Mouse (Mus musculus) cerebellum, adult 9-10 months (tissue): Measurements from ENCODE around the gene Ftsj1.

ENCODE experiments used
- DNase-seq: peaks from one replicate; pipeline ENCODE4 v3.0.0; 2022

Gene Ftsj1

DNA sequence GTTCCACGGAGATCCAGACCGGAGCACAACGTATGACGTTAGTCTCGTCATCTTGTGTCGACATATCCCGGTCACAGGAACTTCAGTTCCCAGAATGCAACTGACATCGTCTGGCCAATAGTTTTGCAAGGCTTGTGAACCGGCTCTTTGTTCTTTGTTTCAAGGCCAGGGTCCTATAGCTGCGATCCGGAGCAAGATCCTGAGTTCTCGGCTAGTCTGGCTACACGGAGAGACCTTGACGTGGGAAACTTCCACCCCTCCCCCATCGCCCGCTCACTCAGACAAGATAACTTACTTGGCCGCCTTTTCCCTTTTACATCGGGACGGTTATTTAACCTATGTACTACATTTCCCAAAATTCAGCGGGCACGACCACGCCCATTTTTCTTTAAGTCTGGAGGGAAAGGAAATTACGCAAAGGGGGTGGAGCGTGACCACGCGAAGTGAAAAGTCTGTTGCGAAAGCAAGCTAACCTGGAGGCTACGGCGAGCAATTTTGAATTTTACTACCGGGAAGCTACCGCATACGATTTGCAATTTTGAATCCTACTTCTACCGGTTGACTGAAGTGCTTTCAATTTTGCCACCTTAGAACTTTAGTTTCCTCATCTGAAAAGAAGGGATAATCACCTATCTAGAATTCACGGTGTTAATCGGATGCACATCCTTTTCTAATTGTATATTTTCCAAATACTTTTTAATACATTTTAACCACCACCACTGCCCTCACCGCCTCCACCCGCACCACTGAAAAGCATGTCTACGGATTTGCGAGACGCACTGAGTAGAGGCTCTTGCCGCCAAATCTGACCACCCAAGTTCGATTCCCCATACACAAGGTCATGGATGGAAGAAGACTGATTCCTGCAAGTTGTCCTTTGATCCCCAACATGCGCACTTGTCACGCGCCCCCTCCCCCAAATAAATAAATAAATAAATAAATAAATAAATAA is at the start of gene Ftsj1:
Ftsj1 (minus strand) TSS at position 73 of the 952 bp plus-strand sequence.
- DNase-seq: peak; percentile 92

- no peak for DNase-seq
Observed at GRCm38 (mm10) chrX:8288621-8289020, 36.4 kb upstream of the Ftsj1 start.

- DNase-seq: no peak
Observed at GRCm38 (mm10) chrX:8274056-8274455, 21.9 kb upstream of the Ftsj1 start.

- no peak for DNase-seq
Observed at GRCm38 (mm10) chrX:8272000-8272399, 19.8 kb upstream of the Ftsj1 start.

- no peak for DNase-seq
Observed at GRCm38 (mm10) chrX:8271083-8271820, 19.0 kb upstream of the Ftsj1 start, which contains the start of gene Slc38a5. Gene Slc38a5 (plus strand): TSS chrX:8271133.

- no peak for DNase-seq
Observed at GRCm38 (mm10) chrX:8264222-8264621, 12.0 kb upstream of the Ftsj1 start.

DNA sequence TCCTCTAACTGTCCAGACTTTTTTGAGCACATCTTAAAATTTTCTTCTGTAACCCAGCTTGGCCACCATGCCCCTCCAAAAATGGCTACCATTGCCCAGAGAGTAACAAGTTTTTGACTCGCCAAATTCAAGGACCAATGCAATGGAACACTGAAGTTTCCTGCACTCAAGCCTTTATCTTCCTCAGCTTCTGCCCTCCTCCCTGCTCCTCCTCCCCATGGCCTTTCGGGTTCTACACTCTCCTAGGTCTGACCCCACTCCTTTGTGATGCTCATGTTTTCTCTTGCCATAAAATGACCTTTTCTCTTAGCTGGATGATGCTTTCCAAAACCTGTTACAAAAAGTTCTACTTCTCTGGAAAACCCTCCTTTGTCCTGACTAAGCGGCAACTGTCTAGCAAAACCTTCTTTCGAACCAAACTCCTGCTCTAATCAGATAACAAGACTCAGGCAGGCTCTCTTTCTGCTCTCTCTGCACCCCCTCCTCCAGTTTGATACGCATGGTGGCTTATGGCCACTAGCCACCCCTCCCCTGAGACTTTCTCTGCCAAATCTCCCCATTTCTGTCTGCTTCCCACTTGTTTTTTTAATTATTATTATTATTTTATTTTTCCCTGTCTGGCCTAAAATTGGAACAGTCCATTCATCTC is 11.1 kb upstream of the Ftsj1 start:
- DNase-seq: no peak

DNA sequence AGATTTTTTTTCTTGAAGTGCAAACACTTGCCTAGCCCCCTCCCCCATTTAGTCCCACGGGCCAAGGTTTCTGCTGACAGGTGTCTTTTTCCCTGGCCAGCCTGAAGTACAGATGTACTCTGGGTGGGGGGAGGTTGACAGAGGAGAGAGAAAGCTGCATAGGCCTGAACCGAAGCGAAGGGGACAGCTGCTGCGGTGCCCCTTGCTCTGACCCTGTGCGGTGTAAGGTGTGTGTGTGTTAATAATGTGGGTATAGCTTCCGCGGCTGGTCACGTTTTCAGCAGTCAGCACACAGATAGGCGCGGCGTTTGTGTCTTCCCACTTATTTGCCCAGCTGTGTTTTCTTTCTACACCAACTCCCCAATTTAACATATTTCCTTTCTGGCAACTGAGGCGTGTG is 7.3 kb upstream of the Ftsj1 start:
- DNase-seq: no peak

- no peak for DNase-seq
Observed at GRCm38 (mm10) chrX:8255807-8256206, 3.6 kb upstream of the Ftsj1 start.

DNA sequence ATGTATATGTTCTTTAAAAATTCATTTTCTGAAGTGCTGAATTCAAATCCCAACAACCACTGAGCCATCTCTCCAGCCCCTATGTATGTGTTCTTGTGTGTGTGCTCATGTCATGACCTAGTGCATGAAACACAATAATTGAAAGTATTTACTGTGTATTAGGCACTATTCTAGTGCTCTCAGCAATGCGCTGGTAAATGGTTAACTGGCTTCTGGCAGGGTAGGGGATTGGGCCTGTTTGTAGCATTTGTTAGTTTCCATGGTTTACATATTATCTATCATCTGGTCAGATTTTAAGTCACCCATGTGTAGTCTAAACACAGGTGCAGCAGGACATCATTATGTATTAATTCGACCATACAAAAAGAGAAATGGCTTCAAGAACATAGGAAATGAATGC is 1.5 kb upstream of the Ftsj1 start:
- no peak for DNase-seq

- DNase-seq: no peak
Observed at GRCm38 (mm10) chrX:8251789-8252333, 345 bp downstream of the Ftsj1 start.

DNA sequence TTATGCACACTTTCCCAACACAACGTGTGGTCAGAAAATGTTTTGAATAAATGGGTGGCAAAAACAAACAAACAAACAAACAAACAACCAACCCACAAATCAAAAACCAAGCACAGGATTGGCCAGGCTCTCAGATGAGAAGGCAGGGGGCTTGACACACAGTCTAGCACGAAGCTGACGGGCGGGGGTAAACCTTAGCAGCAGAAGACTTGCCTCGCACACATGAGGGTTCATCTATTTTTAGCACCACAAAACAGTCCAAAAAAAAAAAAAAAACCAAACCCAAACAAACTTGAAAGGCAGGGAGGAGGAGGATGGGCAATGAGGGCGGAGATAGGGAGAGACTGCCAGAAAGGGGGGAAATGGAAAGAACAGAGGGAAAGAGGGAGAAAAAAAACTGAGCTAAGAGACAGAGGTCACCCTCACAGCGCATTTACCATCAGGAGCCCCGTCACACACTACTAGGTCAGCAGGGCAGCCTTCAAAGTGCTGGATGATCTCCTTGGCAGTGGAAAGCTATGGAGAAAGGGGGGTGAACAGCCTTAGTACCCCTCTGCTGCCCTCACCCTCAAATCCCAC is 3.6 kb downstream of the Ftsj1 start:
- DNase-seq: no peak

DNA sequence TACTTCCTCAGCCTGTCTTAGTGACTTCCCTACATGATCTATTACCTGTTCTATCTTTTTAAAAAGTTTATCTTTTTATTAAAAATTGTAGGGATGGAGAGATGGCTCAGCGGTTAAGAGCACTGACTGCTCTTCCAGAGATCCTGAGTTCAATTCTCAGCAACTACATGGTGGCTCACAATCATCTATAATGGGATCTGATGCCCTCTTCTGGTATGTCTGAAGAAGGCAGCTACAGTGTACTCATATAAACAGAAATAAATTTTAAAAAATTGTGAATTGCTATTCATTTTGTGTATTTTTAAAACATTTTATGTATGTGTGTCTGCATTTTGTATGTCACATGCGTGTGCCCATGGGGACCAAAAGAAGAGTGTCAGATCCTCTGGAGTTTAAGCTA is 4.5 kb downstream of the Ftsj1 start:
- DNase-seq: no peak

DNA sequence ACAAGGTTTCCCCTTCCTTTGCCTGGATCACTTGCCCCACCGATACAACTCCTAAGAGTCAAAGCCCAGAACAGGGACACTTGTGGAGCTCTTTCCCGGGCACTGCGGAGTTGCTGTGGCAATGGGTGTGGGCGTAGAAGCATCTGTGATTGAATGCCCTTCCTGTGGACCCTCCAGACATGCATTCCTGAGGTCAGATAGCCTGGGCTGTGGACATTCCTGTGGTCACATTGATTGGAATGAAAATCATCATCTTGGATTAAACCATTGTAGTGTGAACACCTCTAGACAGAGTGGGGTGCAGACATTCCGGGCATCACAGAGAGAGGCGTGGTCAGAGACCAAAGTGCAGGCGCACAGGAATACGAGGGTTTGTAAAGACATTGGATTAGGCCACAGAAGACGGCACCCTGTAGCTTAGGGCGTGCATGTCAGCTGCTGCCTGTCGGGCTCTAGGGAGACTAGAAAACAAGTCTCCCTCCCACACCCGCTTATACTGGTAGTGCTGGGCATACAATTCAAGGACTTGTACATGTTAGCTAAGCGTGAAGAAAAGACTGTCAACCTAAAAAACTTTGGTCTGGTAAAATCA is 13.3 kb downstream of the Ftsj1 start:
- DNase-seq: no peak

GRCm38 (mm10) chrX:8236704-8237103 is 15.5 kb downstream of the Ftsj1 start:
- DNase-seq: no peak

DNA sequence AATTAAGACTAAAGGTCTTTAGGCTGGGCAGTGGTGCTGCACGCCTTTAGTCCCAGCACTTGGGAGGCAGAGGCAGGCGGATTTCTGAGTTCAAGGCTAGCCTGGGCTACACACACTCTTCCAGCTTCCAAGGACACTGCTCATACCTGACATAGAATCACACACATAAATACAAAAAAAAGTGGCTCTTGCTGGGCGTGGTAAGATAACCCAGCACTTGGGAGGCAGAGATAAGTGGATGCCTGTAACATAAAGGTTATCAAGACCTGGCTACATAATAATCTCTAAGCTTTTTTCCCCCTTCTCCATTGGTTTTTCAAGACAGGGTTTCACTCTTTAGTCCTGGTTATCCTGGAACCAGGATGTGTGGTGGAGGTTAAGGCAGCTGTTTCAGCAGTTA is 18.6 kb downstream of the Ftsj1 start:
- no peak for DNase-seq

DNA sequence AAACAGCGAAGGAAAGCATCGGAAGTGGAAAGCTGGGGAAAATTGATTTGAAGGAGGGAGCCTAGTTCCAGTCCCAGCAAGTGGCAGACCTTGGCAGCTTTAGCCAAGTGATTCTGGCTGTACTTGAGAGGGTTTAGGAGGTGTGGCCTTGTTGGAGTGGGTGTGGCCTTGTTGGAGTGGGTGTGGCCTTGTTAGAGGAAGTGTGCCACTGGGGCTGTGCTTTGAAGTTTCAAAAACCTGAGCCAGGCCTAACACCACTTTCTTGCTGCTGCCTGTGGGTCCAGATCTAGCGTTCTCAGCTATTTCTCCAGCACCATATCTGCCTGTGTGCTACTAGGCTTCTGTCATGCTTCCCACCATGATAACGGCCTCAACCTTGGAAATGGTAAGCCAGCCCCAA is 21.9 kb downstream of the Ftsj1 start:
- DNase-seq: no peak

- no peak for DNase-seq
Observed at GRCm38 (mm10) chrX:8223473-8223872, 28.7 kb downstream of the Ftsj1 start.

- DNase-seq: peak; percentile 72
Observed at GRCm38 (mm10) chrX:8222678-8223421, 29.4 kb downstream of the Ftsj1 start.

DNA sequence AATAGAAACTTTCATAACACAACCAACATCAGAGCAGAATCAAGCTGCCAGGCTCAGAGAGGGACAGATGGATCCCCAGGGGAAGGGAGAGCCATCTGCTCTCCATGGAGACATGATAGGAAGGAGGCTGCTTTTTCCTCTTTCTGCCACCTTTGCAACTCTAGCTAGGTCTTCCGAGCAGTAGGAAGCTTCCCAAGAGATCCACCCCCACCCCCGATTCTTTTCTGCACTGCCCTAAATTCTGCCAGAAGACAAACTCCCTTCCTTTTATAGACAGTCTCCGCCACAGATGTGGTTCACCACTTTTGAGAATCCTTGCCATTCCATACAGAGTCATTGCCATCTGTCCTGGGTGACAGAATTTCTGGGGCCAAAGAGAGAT is 29.9 kb downstream of the Ftsj1 start:
- peak; percentile 82 for DNase-seq

- DNase-seq: no peak
Observed at GRCm38 (mm10) chrX:8219651-8220050, 32.6 kb downstream of the Ftsj1 start.

GRCm38 (mm10) chrX:8218114-8218513 is 34.1 kb downstream of the Ftsj1 start:
- DNase-seq: no peak
